Mouse (Mus musculus): Measurements from ENCODE around the gene Dennd6b. TPM values are rescaled to one million over a fixed set of nuclear protein-coding genes. Genes with fewer than 3 reads are reported as not detected.
A peak's percentile ranks its signal among the peaks of the same experiment; 100 is the strongest.

Gene Dennd6b
- total and polyA plus RNA-seq, 2 experiments from 2014 or later = 53.3 to 89.6 TPM

DNA sequence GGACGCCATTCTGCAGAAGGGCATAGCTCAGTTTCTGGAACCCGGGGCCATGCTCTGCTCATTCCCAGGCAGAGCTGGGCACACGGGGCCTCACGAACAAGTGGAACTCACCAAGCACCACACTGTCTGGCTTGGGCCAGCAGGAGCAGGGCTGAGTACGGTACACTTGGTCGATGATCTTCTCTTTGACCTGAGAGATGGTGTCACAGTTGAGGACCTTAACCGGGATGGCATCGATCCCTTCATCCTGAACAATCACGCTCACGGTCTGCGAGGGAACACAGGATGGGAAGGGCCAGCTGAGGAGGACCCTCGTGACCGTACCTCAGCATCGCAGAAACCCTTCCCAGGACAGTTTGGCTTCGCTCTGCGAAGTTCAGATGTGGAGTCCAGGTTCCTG is 37.8 kb downstream of the Dennd6b start:
- Histone ChIP-seq H3K36me3 (ENCODE audit: insufficient read depth) (peaks cover 92% of the 10 kb centered on the region), H3K4me3 (ENCODE audit: low read depth, low read length) (no peak overlapping the region), H3K4me2 (ENCODE audit: low read depth) (no peak overlapping the region), H3K27ac (ENCODE audit: low read depth, low read length) (no peak overlapping the region), H3K27me3 (ENCODE audit: insufficient read depth, low read length) (no peaks in the 10 kb centered on the region), H3K4me1 (ENCODE audit: insufficient read depth) (no peaks in the 10 kb centered on the region), H3K9me3 (ENCODE audit: low read length) (no peaks in the 10 kb centered on the region), H3K9ac (no peak overlapping the region)
- 95% methylated on average over 16 of the region's 16 CpGs for WGBS
- DNase-seq (no peak), ATAC-seq (no peak)
- no peak for TF ChIP-seq CTCF (IDR thresholded peaks at IDR 0.05; ENCODE audit: low read depth)

DNA sequence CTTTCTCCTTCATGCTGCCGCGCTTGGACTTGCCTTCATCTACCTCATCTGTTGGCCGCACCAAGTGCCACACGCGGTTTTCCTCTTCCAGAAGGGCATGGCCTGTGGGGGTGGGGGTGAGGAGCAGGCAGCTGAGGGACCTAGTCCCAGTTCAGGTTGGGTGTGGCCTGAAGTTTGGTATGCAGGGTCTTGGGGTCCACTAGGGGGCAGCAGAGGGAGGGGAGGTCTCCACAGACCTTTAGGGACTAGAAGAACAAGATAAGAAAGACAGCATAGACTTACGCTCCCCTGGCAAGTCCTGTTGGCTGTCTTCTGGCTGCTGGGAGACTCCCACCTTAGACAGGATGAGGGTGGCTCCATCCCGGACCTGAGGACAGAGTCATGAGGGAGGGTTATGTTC is 38.3 kb downstream of the Dennd6b start:
- ATAC-seq (peak; percentile 64; the same call in 1 of the 2 replicates), DNase-seq (peak; percentile 77)
- Histone ChIP-seq H3K27ac (ENCODE audit: low read depth, low read length) (no peak overlapping the region), H3K4me1 (ENCODE audit: insufficient read depth) (no peaks in the 10 kb centered on the region), H3K9me3 (ENCODE audit: low read length) (no peaks in the 10 kb centered on the region), H3K36me3 (ENCODE audit: insufficient read depth) (peaks cover 86% of the 10 kb centered on the region), H3K4me2 (ENCODE audit: low read depth) (no peak overlapping the region), H3K4me3 (ENCODE audit: low read depth, low read length) (no peak overlapping the region), H3K9ac (no peak overlapping the region), H3K27me3 (ENCODE audit: insufficient read depth, low read length) (no peaks in the 10 kb centered on the region)
- peak; percentile 77 for TF ChIP-seq CTCF (IDR thresholded peaks at IDR 0.05; ENCODE audit: low read depth)
- WGBS = 59% methylated on average over 7 of the region's 7 CpGs

DNA sequence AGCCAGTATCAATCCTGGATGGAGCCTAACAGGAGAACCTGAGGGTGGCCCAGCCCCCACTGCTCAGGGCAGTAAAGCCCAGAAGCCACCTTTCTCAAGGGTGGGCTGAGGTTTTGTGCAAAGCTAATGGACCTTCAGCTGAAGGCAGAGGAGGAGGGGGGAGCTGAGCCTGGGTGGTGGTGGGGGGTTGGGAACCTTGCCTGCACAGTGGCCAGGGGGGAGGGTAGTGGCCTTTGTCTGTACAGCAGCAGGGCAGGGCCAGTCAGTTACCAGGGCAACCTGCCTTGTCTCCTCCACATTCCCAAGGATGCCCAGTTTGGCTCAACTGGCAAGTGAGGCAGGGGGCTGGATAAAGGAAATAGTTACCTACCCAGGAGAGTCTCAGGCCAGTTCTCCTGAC is 44.0 kb downstream of the Dennd6b start:
- no peak for ATAC-seq
- Histone ChIP-seq H3K4me1 (ENCODE audit: insufficient read depth) (peaks cover 12% of the 10 kb centered on the region; the same call in 1 of the 2 replicates), H3K36me3 (ENCODE audit: insufficient read depth) (peaks cover 31% of the 10 kb centered on the region), H3K9ac (no peak overlapping the region), H3K27ac (ENCODE audit: low read depth, low read length) (no peak overlapping the region), H3K4me3 (ENCODE audit: low read depth, low read length) (no peak overlapping the region), H3K9me3 (ENCODE audit: low read length) (no peaks in the 10 kb centered on the region), H3K27me3 (ENCODE audit: insufficient read depth, low read length) (no peaks in the 10 kb centered on the region), H3K4me2 (ENCODE audit: low read depth) (no peak overlapping the region)
- no peak for DNase-seq
- no peak for TF ChIP-seq CTCF (IDR thresholded peaks at IDR 0.05; ENCODE audit: low read depth)

DNA sequence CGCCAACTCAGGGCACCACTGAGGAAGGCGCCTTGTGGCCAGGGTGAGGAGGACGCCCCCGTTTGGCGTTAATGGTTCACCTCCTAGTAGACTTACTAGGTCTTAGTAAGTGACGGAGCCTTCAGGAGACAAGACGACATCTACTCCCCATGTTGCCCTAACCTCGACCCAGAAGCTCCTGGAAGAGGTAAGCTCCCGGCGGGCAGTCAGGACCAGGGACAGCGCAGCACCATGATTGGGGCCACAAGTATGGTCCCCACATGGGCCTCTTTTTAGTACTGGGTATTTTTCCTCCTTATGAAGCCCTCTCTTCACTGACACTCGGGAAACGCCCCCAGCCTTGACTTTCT is 46.3 kb downstream of the Dennd6b start:
- no peak overlapping the region for H3K27ac ChIP-seq (ENCODE audit: low read depth, low read length)
- H3K4me2 ChIP-seq (ENCODE audit: low read depth) = peak overlapping the region; percentile 83
- peak overlapping the region; percentile 76 for H3K4me3 ChIP-seq (ENCODE audit: low read depth, low read length)
- H3K36me3 ChIP-seq (ENCODE audit: insufficient read depth) = peaks cover 11% of the 10 kb centered on the region
- peak overlapping the region; percentile 87 for H3K9ac ChIP-seq
- H3K27me3 ChIP-seq (ENCODE audit: insufficient read depth, low read length) = no peaks in the 10 kb centered on the region
- ATAC-seq (no peak), DNase-seq (no peak)
- H3K4me1 ChIP-seq (ENCODE audit: insufficient read depth) = peaks cover 15% of the 10 kb centered on the region; the same call in 1 of the 2 replicates
- 4% methylated on average over 13 of the region's 13 CpGs for WGBS
- TF ChIP-seq CTCF (IDR thresholded peaks at IDR 0.05; ENCODE audit: low read depth) = peak; percentile 29
- no peaks in the 10 kb centered on the region for H3K9me3 ChIP-seq (ENCODE audit: low read length)

DNA sequence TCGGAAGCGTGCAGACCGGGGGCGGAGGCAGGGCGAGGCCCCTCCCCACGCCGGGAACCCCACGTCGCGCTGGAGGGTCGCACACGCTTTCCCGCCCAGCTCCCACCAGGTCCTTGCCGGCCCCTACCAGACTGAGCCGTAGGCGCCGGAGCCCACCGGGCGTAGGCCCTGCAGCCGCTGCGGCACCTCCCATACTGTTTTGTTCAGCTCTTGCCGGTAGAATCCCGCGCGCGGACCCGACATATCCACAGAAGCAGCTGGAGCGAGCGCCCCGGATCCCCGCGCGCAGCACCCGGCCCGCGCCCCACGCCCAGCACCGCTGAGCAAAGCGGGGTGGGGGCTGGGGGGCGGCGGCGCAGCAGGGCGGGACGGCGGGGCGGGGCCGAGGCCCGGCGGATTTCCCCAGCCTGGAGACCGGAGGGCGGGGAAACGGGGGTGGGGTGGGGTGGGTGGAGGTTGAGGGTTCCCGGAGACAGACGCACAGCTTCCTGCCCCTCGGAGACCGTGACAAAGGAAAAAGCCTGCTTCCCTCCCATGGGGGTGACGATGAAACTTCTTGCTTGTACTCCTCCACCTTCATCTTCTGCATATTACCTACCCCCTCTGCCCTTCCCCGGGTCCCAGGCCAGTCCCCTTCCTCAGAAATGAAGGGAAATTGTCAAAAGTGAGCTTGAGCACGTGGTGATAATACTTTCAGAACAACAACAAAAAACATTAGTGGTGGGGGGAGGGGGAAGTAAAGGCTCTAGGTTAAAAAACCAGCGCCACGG is 46.8 kb downstream of the Dennd6b start, which contains the start of gene Mapk11:
Gene Mapk11 (minus strand): TSS at position 358 of the 770 bp plus-strand sequence.
- Histone ChIP-seq H3K4me1 (ENCODE audit: insufficient read depth) (peaks cover 15% of the 10 kb centered on the region; the same call in 1 of the 2 replicates), H3K27ac (ENCODE audit: low read depth, low read length) (peak within 1 kb of the TSS; percentile 85), H3K9ac (peak within 1 kb of the TSS; percentile 87), H3K36me3 (ENCODE audit: insufficient read depth) (peaks cover 13% of the 10 kb centered on the region), H3K27me3 (ENCODE audit: insufficient read depth, low read length) (no peaks in the 10 kb centered on the region), H3K9me3 (ENCODE audit: low read length) (no peaks in the 10 kb centered on the region), H3K4me3 (ENCODE audit: low read depth, low read length) (peak within 1 kb of the TSS; percentile 76), H3K4me2 (ENCODE audit: low read depth) (peak within 1 kb of the TSS; percentile 83)
- peak; percentile 75 for DNase-seq
- TF ChIP-seq CTCF (IDR thresholded peaks at IDR 0.05; ENCODE audit: low read depth) = no peak
- ATAC-seq = peak; percentile 81
- WGBS = 1% methylated on average over 57 of the region's 61 CpGs

DNA sequence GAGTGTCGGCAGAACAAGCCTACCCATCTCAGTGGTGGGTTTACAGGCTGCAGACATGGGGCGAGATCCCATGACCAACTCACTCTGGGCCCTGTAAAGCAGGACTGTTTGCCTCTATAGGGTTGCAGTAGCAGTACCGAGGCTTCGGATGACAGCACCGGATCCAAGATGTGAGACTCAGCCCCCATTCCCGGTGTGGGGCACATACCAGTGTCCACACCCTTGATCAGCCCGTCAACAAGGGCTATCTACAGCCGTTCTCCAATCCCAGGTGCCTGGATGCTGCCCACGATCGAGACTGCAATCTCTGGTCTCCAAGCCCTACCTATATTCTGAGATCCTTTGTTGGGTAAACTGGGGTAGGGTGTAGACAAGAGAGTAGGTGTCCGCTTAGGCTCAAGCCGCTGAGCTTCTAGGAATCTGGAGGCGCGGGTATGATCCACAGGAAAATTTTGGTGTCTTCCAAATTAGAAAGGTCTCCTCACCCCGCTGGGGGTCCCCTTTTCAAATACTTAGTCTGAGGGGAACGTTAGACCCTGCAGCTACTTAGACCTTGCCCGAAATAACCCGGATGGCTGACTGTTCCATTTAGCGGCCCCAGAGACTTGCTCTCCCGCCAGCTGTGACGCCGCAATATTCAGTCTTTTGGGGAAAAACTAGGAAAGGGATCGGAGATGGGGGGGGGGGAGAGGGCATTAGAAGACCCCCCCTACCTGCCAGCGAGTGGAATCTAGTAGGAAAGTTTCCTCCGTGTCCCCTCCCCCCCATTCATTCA is 47.6 kb downstream of the Dennd6b start:
- no peak for TF ChIP-seq CTCF (IDR thresholded peaks at IDR 0.05; ENCODE audit: low read depth)
- Histone ChIP-seq H3K36me3 (ENCODE audit: insufficient read depth) (peaks cover 14% of the 10 kb centered on the region), H3K4me3 (ENCODE audit: low read depth, low read length) (peak overlapping the region; percentile 76), H3K4me1 (ENCODE audit: insufficient read depth) (peaks cover 15% of the 10 kb centered on the region; the same call in 1 of the 2 replicates), H3K4me2 (ENCODE audit: low read depth) (peak overlapping the region; percentile 83), H3K9me3 (ENCODE audit: low read length) (no peaks in the 10 kb centered on the region), H3K9ac (peak overlapping the region; percentile 87), H3K27ac (ENCODE audit: low read depth, low read length) (peak overlapping the region; percentile 85), H3K27me3 (ENCODE audit: insufficient read depth, low read length) (no peaks in the 10 kb centered on the region)
- ATAC-seq = peak; percentile 29
- 3% methylated on average over 25 of the region's 25 CpGs for WGBS
- DNase-seq = peak; percentile 57

DNA sequence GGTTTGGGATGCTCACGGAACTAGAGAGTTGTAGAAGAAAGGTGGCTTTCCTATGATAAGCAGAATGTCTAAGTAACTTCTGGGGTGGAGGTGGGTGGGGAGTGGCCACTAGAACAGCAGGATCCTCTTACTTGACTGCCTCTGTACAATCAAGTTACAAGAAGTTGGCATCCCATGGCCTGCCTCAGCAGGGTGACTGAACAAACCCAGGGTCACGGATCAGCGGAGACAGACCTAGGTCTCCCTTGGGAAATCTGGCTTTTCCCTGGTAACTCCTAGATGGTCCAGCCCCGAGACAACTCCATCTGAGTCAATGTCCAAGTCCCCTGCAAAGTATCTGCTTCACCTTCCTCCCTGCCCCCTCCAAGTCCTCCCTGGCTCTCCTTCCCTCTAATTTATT is 48.4 kb downstream of the Dennd6b start:
- Histone ChIP-seq H3K4me2 (ENCODE audit: low read depth) (peak overlapping the region; percentile 83), H3K27me3 (ENCODE audit: insufficient read depth, low read length) (no peaks in the 10 kb centered on the region), H3K9me3 (ENCODE audit: low read length) (no peaks in the 10 kb centered on the region), H3K27ac (ENCODE audit: low read depth, low read length) (no peak overlapping the region), H3K4me1 (ENCODE audit: insufficient read depth) (peaks cover 15% of the 10 kb centered on the region; the same call in 1 of the 2 replicates), H3K4me3 (ENCODE audit: low read depth, low read length) (peak overlapping the region; percentile 76), H3K36me3 (ENCODE audit: insufficient read depth) (peaks cover 14% of the 10 kb centered on the region), H3K9ac (0 out of 2 replicates have a peak overlapping the region, but pooled peaks have one; percentile 87)
- TF ChIP-seq CTCF (IDR thresholded peaks at IDR 0.05; ENCODE audit: low read depth) = no peak
- no peak for DNase-seq
- 53% methylated on average over 4 of the region's 4 CpGs for WGBS
- no peak for ATAC-seq

Data from forebrain, postnatal 0 days (tissue).